Mouse (Mus musculus) right cerebral cortex, postnatal 4 days (tissue): ENCODE data around the gene Aldh4a1.

ENCODE experiments used
- DNase-seq: peaks from one replicate; pipeline ENCODE4 v3.0.0-alpha.2; 2022

Gene Aldh4a1

GRCm38 (mm10) chr4:139590446-139590845, 32.2 kb upstream of the Aldh4a1 start:
- no peak for DNase-seq

GRCm38 (mm10) chr4:139592895-139593294, 29.8 kb upstream of the Aldh4a1 start:
- DNase-seq, result no peak

GRCm38 (mm10) chr4:139593383-139593782, 29.3 kb upstream of the Aldh4a1 start:
- no peak for DNase-seq

- DNase-seq, result no peak
These were observed 28.6 kb upstream of the Aldh4a1 start for GRCm38 (mm10) chr4:139594062-139594461.

GRCm38 (mm10) chr4:139596715-139597114, 26.0 kb upstream of the Aldh4a1 start:
- DNase-seq, result no peak

- DNase-seq, result no peak
These were observed 25.1 kb upstream of the Aldh4a1 start for GRCm38 (mm10) chr4:139597286-139598284.

GRCm38 (mm10) chr4:139598356-139598755, 24.3 kb upstream of the Aldh4a1 start:
- DNase-seq, result no peak

- DNase-seq, result peak; percentile 71
These were observed 23.6 kb upstream of the Aldh4a1 start for GRCm38 (mm10) chr4:139598950-139599518.

- no peak for DNase-seq
These were observed 20.9 kb upstream of the Aldh4a1 start for GRCm38 (mm10) chr4:139601519-139602356.

- peak; percentile 48 for DNase-seq
These were observed 20.1 kb upstream of the Aldh4a1 start, which contains the start of gene Gm21969 for GRCm38 (mm10) chr4:139602357-139603244. Gm21969 (plus strand) TSS chr4:139603186.

GRCm38 (mm10) chr4:139605216-139605615, 17.4 kb upstream of the Aldh4a1 start:
- DNase-seq, result no peak

- DNase-seq, result no peak
These were observed 15.9 kb upstream of the Aldh4a1 start for GRCm38 (mm10) chr4:139606732-139607131.

GRCm38 (mm10) chr4:139608975-139609374, 13.7 kb upstream of the Aldh4a1 start:
- no peak for DNase-seq

GRCm38 (mm10) chr4:139610954-139611353, 11.7 kb upstream of the Aldh4a1 start:
- DNase-seq, result no peak

- DNase-seq, result peak; percentile 91
These were observed 11.1 kb upstream of the Aldh4a1 start for GRCm38 (mm10) chr4:139611542-139611953.

GRCm38 (mm10) chr4:139614524-139615260, 8.0 kb upstream of the Aldh4a1 start:
- no peak for DNase-seq

- DNase-seq, result no peak
These were observed 6.2 kb upstream of the Aldh4a1 start for GRCm38 (mm10) chr4:139616276-139617000.

GRCm38 (mm10) chr4:139617001-139617364, 5.7 kb upstream of the Aldh4a1 start:
- DNase-seq, result peak; percentile 39

GRCm38 (mm10) chr4:139619765-139620164, 2.9 kb upstream of the Aldh4a1 start:
- no peak for DNase-seq

- no peak for DNase-seq
These were observed 909 bp downstream of the Aldh4a1 start for GRCm38 (mm10) chr4:139623434-139624115.
